Mouse (Mus musculus) hindbrain, postnatal 0 days (tissue): ENCODE results near the gene Gm20661. TPM values are rescaled to one million over a fixed set of nuclear protein-coding genes. Genes with fewer than 3 reads are reported as not detected.

ENCODE experiments used
- ATAC-seq: fragments of 200-750 bp; cut with Nextera tagmentation; 2 replicates; pipeline ENCODE4 v1.8.0; 2017; ENCODE audit warnings: mild to moderate bottlenecking, moderate TSS enrichment, moderate library complexity
- DNase-seq: peaks from one replicate; pipeline ENCODE4 v3.0.0-alpha.2; 2015; ENCODE audit warnings: low spot score
- H3K27ac ChIP-seq: fragments of 300-500 bp; sonication (generic); 2 replicates; pipeline ENCODE4 v1.5.1; 2014; ENCODE audit warnings: mild to moderate bottlenecking
- H3K27me3 ChIP-seq: fragments of 300-500 bp; sonication (generic); 2 replicates; pipeline ENCODE4 v1.6.1; 2014; ENCODE audit warnings: low read length, mixed read lengths; ENCODE audit not compliant: insufficient read depth
- H3K36me3 ChIP-seq: fragments of 300-500 bp; sonication (generic); 2 replicates; pipeline ENCODE4 v1.6.1; 2014; ENCODE audit warnings: low read length, mixed read lengths; ENCODE audit not compliant: insufficient read depth
- H3K4me1 ChIP-seq: fragments of 300-500 bp; sonication (generic); 2 replicates; pipeline ENCODE4 v1.6.1; 2014; ENCODE audit warnings: antibody characterized with exemption, low read length, mixed read lengths; ENCODE audit not compliant: insufficient read depth
- H3K4me2 ChIP-seq: fragments of 300-500 bp; sonication (generic); 2 replicates; pipeline ENCODE4 v1.6.1; 2014; ENCODE audit warnings: low read depth, mild to moderate bottlenecking, low read length, moderate library complexity, mixed read lengths
- H3K4me3 ChIP-seq: fragments of 300-500 bp; sonication (generic); 2 replicates; pipeline ENCODE4 v1.5.1; 2014; ENCODE audit warnings: low read length
- H3K9ac ChIP-seq: fragments of 300-500 bp; sonication (generic); replicated peaks from 2 replicates; pipeline ENCODE4 v1.6.1; 2014; ENCODE audit warnings: mild to moderate bottlenecking, low read length, moderate library complexity, mixed read lengths
- H3K9me3 ChIP-seq: fragments of 300-500 bp; sonication (generic); 2 replicates; pipeline ENCODE4 v1.6.1; 2016; ENCODE audit warnings: low read length, mixed read lengths
- CTCF ChIP-seq: IDR thresholded peaks from 2 replicates; pipeline ENCODE4 v1.5.1; 2016; ENCODE audit warnings: antibody characterized with exemption, control low read depth, low read depth
- WGBS: fragments of 180-500 bp; shearing (Covaris S2); extraction: QIAGEN DNeasy Blood & Tissue Kit; methylation state at CpG from one replicate; pipeline ENCODE4 v1.1.7; 2014; 5-methylcytosine and 5-hydroxymethylcytosine counted together
- polyA plus RNA-seq: library from polyadenylated mRNA; unstranded; fragments of >200 nt; fragmentation: Nextera tagmentation; extraction: Ambion mirVana; gene quantifications from 2 replicates; pipeline ENCODE4 v1.2.1, GENCODE M21; 2015
- total RNA-seq: library from RNA; depleted of rRNA; stranded (reverse); fragments of >200 nt; gene quantifications from 2 replicates; pipeline ENCODE4 v1.2.3, GENCODE M21; 2014; rRNA removed

Gene Gm20661
- total and polyA plus RNA-seq, 2 experiments from 2014 or later = 0.54 to 0.78 TPM

GRCm38 (mm10) chr9:108032126-108032525 lies 49.3 kb downstream of the Gm20661 start:
- Histone ChIP-seq H3K4me1 (no peaks in the 10 kb centered on the region), H3K4me3 (no peak overlapping the region), H3K27ac (no peak overlapping the region), H3K27me3 (no peaks in the 10 kb centered on the region), H3K9me3 (no peaks in the 10 kb centered on the region), H3K9ac (no peak overlapping the region), H3K4me2 (no peak overlapping the region), H3K36me3 (peaks cover 7% of the 10 kb centered on the region; the same call in 1 of the 2 replicates)
- ATAC-seq (no peak), DNase-seq (no peak)
- WGBS = 95% methylated on average over 5 of the region's 5 CpGs
- TF ChIP-seq CTCF = no peak

DNA sequence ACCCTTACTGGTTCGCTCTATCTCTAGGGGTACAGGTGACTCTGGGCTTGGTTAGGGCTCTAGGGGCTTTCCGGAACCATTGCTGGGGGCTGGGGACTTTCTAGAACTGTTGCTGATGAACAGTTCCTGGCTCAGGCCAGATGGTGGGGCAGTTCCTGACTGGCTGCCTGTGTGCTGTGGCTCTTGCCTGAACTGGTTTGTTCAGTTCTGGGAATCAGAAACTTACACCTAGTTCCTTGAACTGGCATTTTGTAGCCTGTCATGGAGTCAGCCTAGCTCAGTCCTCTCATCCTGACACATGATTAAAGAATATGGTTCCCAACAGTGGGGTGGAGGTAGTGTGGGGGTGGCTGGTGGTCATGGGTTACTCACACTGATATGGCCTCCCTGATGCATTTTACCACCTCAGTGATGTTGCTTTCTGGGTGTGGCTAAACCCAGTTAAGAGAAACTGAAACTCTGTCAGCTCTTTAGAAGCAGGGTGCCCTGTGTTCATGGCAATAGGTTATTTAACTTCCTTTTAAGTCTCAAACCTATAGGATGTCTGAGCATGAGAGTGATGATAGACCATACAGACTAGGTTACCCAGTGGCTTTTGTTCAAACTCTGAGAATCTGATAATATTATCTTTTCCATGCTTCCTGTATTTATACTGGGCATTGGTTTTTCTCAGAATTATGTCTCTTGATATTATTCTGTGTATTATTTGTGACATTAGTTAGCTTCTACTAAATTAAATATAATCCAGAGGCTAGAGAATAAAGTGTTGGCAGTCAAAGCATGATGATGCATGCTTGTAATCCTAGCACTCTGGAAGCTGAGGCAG lies 52.7 kb downstream of the Gm20661 start:
- no peak for ATAC-seq
- no peak for TF ChIP-seq CTCF
- H3K27me3 ChIP-seq = no peaks in the 10 kb centered on the region
- no peaks in the 10 kb centered on the region for H3K9me3 ChIP-seq
- DNase-seq = no peak
- no peak overlapping the region for H3K4me3 ChIP-seq
- 88% methylated on average over 2 of the region's 2 CpGs for WGBS
- H3K27ac ChIP-seq = no peak overlapping the region
- H3K4me2 ChIP-seq = no peak overlapping the region
- no peaks in the 10 kb centered on the region for H3K4me1 ChIP-seq
- H3K36me3 ChIP-seq = peaks cover 15% of the 10 kb centered on the region
- no peak overlapping the region for H3K9ac ChIP-seq

Other genes with a start within 250 kb of the Gm20661 start
- 85.5 and 149 TPM in 2 replicates for gene Rbm5, start 212.1 kb upstream of the Gm20661 start, total RNA-seq
- 142 and 148 TPM in 2 replicates for gene Rbm5, start 212.1 kb upstream of the Gm20661 start, polyA plus RNA-seq
- gene Rbm6, start 109.8 kb upstream of the Gm20661 start, total RNA-seq = 58.4 and 62.3 TPM in 2 replicates
- 55.0 and 57.2 TPM in 2 replicates for gene Rbm6, start 109.8 kb upstream of the Gm20661 start, polyA plus RNA-seq
- gene Mon1a, start 94.9 kb upstream of the Gm20661 start, total RNA-seq = 21.9 and 28.2 TPM in 2 replicates
- 13.2 and 13.8 TPM in 2 replicates for gene Mon1a, start 94.9 kb upstream of the Gm20661 start, polyA plus RNA-seq
- gene Mst1r, start 76.2 kb upstream of the Gm20661 start, total RNA-seq = 0.61 and 2.7 TPM in 2 replicates
- 0.68 and 0.69 TPM in 2 replicates for gene Mst1r, start 76.2 kb upstream of the Gm20661 start, polyA plus RNA-seq
- not detected in 2 replicates for gene Actl11, start 54.6 kb upstream of the Gm20661 start, total RNA-seq
- gene Actl11, start 54.6 kb upstream of the Gm20661 start, polyA plus RNA-seq = not detected in 2 replicates
- gene Camkv, start 47.4 kb upstream of the Gm20661 start, total RNA-seq = 80.1 and 87.4 TPM in 2 replicates
- gene Camkv, start 47.4 kb upstream of the Gm20661 start, polyA plus RNA-seq = 59.1 and 61.5 TPM in 2 replicates
- 8.4 and 23.3 TPM in 2 replicates for gene Traip, start 32.9 kb upstream of the Gm20661 start, total RNA-seq
- 9.2 and 10.5 TPM in 2 replicates for gene Traip, start 32.9 kb upstream of the Gm20661 start, polyA plus RNA-seq
- gene Uba7, start 7.6 kb upstream of the Gm20661 start, total RNA-seq = 6.0 and 12.8 TPM in 2 replicates
- 6.2 and 7.4 TPM in 2 replicates for gene Uba7, start 7.6 kb upstream of the Gm20661 start, polyA plus RNA-seq
- gene Inka1, start 2.8 kb downstream of the Gm20661 start, total RNA-seq = 5.5 and 7.3 TPM in 2 replicates
- gene Inka1, start 2.8 kb downstream of the Gm20661 start, polyA plus RNA-seq = 16.6 and 18.0 TPM in 2 replicates
- gene Cdhr4, start 9.4 kb downstream of the Gm20661 start, total RNA-seq = 1.2 and 1.5 TPM in 2 replicates
- 0.45 and 0.91 TPM in 2 replicates for gene Cdhr4, start 9.4 kb downstream of the Gm20661 start, polyA plus RNA-seq
- gene Gm20662, start 13.3 kb downstream of the Gm20661 start, total RNA-seq = 3.3 TPM in 1 of 2 replicates, not detected in the other
- gene Gm20662, start 13.3 kb downstream of the Gm20661 start, polyA plus RNA-seq = 0.81 TPM in 1 of 2 replicates, not detected in the other
- gene Ip6k1, start 19.4 kb downstream of the Gm20661 start, total RNA-seq = 257 and 258 TPM in 2 replicates
- gene Ip6k1, start 19.4 kb downstream of the Gm20661 start, polyA plus RNA-seq = 79.6 and 83.6 TPM in 2 replicates
- 13.0 and 13.3 TPM in 2 replicates for gene Gmppb, start 66.2 kb downstream of the Gm20661 start, total RNA-seq
- gene Gmppb, start 66.2 kb downstream of the Gm20661 start, polyA plus RNA-seq = 17.1 and 18.1 TPM in 2 replicates
- 4.8 and 6.1 TPM in 2 replicates for gene Amigo3, start 70.1 kb downstream of the Gm20661 start, total RNA-seq
- 1.8 and 2.1 TPM in 2 replicates for gene Amigo3, start 70.1 kb downstream of the Gm20661 start, polyA plus RNA-seq
- gene Mst1, start 97.4 kb downstream of the Gm20661 start, total RNA-seq = 0.29 TPM in 1 of 2 replicates, not detected in the other
- not detected in 2 replicates for gene Mst1, start 97.4 kb downstream of the Gm20661 start, polyA plus RNA-seq
- gene Rnf123, start 100.3 kb downstream of the Gm20661 start, total RNA-seq = 59.0 and 60.4 TPM in 2 replicates
- gene Rnf123, start 100.3 kb downstream of the Gm20661 start, polyA plus RNA-seq = 41.8 and 43.8 TPM in 2 replicates
- gene Apeh, start 111.5 kb downstream of the Gm20661 start, total RNA-seq = 47.8 and 53.3 TPM in 2 replicates
- 39.6 and 40.4 TPM in 2 replicates for gene Apeh, start 111.5 kb downstream of the Gm20661 start, polyA plus RNA-seq
- gene Bsn, start 207.3 kb downstream of the Gm20661 start, total RNA-seq = 53.9 and 60.7 TPM in 2 replicates
- gene Bsn, start 207.3 kb downstream of the Gm20661 start, polyA plus RNA-seq = 6.5 and 7.4 TPM in 2 replicates